Mouse (Mus musculus): ENCODE results near the gene Ppp1r13b. TPM values are rescaled to one million over a fixed set of nuclear protein-coding genes. Genes with fewer than 3 reads are reported as not detected.

The Ppp1r13b gene
- polyA plus RNA-seq, 1 experiment, result 12.6 TPM

DNA sequence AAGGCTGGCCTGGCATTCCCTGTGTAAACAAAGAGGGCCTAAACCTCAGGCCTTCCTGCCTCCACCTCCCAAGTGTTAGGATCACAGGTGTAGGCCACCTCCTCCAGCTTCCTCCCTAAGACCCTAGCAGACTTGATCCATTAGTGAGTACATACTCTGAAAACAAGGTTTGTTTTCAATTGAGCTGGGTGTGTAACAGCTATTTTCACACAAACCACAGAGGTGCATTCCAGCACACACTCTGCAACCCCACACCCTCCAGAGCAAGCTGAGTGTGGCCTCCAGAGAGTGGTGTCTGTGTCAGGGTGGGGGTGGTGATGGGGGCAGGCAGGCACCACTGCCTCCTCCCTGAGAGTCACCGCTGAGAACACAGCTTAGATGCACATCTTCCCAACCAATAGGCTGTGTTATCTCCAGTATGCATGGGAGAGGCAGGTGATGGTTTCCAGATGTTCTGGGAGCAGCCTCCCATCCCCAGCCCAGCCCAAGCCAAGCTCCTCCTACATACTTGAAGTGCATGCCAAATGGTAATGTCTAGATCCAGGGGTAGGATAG, 30.8 kb upstream of the Ppp1r13b start:
- H3K4me1 ChIP-seq (ENCODE audit: control insufficient read depth, insufficient read depth, low read length), result peaks cover 7% of the 10 kb centered on the region
- TF ChIP-seq CTCF (IDR thresholded peaks at IDR 0.05; ENCODE audit: low read depth, low read length), result no peak
- no peak for TF ChIP-seq POLR2A (IDR thresholded peaks at IDR 0.05; ENCODE audit: borderline replicate concordance, low read depth, low read length)
- H3K4me3 ChIP-seq (ENCODE audit: insufficient read depth, low read length), result no peak overlapping the region
- no peak overlapping the region for H3K27ac ChIP-seq (ENCODE audit: insufficient read depth, low read depth, low read length)

DNA sequence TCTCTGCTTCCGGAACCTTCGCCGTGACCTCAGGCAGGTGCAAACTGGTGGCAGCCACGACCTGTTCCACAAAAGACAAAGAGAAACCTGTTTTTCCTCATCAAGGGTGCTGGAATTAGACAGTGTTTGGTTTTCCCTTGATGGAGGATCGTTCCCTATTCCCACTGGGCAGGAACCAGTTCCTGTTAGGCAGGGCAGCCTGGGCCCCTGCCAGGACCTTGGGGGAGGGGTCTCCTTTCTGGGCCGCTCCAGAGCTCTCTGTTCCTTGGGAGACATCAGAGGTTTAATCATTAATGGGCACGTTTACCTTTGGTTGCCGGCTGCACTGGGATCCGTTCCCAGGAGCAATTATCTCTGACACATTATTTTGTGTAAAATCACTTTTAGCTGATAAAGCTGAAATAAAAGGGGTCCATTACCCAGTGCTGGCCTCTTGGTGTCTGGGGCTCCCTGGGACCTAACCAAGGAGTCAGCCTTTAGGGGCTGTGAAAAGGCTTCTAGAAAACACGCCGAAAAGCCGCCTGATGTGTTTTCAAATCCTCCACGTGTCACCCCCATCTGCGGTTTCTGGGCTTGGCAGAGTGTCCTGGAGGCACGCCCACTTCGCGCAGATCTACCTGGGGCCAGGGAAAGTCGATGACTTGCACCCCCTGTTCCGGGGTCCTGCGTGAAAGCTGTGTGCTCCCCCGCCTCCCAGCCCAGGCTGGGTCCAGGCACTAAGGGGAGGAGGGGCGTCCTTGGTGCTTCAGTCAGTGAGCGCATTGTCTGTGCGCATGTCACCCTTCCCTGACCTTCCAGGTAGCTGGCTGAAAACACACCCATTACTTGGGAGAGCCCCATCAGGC, 29.0 kb upstream of the Ppp1r13b start:
- no peak overlapping the region for H3K4me3 ChIP-seq (ENCODE audit: insufficient read depth, low read length)
- TF ChIP-seq CTCF (IDR thresholded peaks at IDR 0.05; ENCODE audit: low read depth, low read length) (no peak), POLR2A (IDR thresholded peaks at IDR 0.05; ENCODE audit: borderline replicate concordance, low read depth, low read length) (no peak)
- peaks cover 20% of the 10 kb centered on the region for H3K4me1 ChIP-seq (ENCODE audit: control insufficient read depth, insufficient read depth, low read length)
- no peak overlapping the region for H3K27ac ChIP-seq (ENCODE audit: insufficient read depth, low read depth, low read length)

GRCm38 (mm10) chr12:111933971-111934370, 26.1 kb upstream of the Ppp1r13b start:
- Histone ChIP-seq H3K4me3 (ENCODE audit: insufficient read depth, low read length) (no peak overlapping the region), H3K27ac (ENCODE audit: insufficient read depth, low read depth, low read length) (no peak overlapping the region), H3K4me1 (ENCODE audit: control insufficient read depth, insufficient read depth, low read length) (peaks cover 36% of the 10 kb centered on the region)
- TF ChIP-seq CTCF (IDR thresholded peaks at IDR 0.05; ENCODE audit: low read depth, low read length) (no peak), POLR2A (IDR thresholded peaks at IDR 0.05; ENCODE audit: borderline replicate concordance, low read depth, low read length) (no peak)

DNA sequence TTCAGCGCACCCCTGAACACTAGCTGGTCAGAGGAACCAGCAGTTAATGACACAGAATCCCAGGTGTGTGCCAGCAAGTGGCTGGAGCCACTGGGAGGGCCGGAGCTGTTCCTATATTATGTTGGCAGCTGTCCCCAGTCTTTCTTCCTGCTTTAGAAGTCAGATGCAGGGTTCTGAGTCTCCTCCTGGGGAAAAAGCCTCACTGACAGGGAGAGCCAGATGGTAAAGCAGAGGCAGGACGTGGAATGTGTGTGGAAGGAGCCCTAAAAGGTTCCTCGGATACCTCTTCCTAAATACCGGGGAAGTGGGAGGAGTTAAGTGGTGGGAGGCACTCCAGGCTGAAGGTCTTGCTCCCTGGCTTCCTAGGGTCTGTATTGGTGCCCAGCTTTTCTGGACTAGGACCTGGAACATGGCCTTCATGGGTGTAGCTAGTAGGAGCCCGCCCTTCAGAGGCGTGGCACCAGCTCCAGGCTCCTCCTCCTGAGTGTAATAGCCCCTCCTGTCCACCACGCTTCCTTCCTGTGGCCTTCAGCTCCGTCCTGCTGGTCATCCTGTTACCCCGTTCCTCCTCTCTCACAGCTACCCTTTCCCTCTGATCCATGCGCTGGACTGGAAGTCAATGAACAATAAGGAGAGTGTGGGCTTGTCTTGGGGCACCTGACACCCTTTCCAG, 25.3 kb upstream of the Ppp1r13b start:
- H3K27ac ChIP-seq (ENCODE audit: insufficient read depth, low read depth, low read length), result no peak overlapping the region
- H3K4me1 ChIP-seq (ENCODE audit: control insufficient read depth, insufficient read depth, low read length), result peaks cover 36% of the 10 kb centered on the region
- TF ChIP-seq CTCF (IDR thresholded peaks at IDR 0.05; ENCODE audit: low read depth, low read length) (no peak), POLR2A (IDR thresholded peaks at IDR 0.05; ENCODE audit: borderline replicate concordance, low read depth, low read length) (no peak)
- H3K4me3 ChIP-seq (ENCODE audit: insufficient read depth, low read length), result no peak overlapping the region

DNA sequence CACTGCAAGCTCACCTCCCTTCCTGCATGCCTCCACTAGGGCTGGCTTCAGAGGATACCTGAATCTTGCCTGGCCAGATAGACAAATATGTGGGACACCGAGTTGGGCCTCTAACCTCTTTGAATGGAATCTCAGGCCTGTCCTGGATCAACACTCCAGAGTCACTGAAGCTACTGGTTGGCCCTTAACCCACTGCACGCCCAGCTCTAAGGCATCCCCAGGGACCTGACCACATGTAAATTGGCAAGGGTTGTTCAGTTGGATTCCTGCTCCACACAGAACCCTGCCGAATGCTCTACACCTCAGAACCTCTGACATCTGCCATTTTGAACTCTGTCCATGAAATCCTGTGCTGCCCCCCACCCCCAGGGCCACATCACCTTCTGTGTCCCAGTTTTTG, 24.6 kb upstream of the Ppp1r13b start:
- no peak overlapping the region for H3K27ac ChIP-seq (ENCODE audit: insufficient read depth, low read depth, low read length)
- H3K4me1 ChIP-seq (ENCODE audit: control insufficient read depth, insufficient read depth, low read length), result peaks cover 36% of the 10 kb centered on the region
- H3K4me3 ChIP-seq (ENCODE audit: insufficient read depth, low read length), result no peak overlapping the region
- no peak for TF ChIP-seq POLR2A (IDR thresholded peaks at IDR 0.05; ENCODE audit: borderline replicate concordance, low read depth, low read length)
- no peak for TF ChIP-seq CTCF (IDR thresholded peaks at IDR 0.05; ENCODE audit: low read depth, low read length)

DNA sequence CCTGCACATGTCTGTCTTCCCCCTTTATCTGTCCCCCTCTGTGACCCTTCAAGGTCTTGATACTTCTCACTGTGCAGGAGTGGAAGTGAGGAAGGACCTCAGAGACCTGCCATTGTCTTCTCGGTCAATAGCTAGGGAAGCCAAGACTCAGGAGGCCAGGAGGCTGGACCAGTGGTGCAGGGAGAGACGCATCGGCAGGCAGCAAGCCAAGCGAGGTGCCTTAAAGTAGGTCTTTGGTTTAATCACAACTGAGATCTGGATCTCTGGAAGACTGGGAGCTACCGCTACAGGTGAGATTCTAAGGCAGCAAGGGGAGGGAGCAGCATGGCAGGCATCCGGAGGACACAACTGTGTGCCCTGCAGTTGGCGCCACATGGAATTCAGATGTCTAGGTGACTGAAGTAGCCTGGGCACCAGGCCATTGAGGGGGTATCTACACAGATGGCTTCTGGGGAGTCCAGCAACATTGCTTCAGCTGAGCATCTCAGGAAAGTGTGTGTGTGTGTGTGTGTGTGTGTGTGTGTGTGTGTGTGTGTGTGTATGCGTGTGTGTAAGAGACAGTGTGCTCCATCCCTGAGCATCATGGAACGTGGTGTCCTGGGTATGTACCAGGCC, 23.6 kb upstream of the Ppp1r13b start:
- H3K4me1 ChIP-seq (ENCODE audit: control insufficient read depth, insufficient read depth, low read length), result peaks cover 40% of the 10 kb centered on the region
- H3K4me3 ChIP-seq (ENCODE audit: insufficient read depth, low read length), result no peak overlapping the region
- TF ChIP-seq CTCF (IDR thresholded peaks at IDR 0.05; ENCODE audit: low read depth, low read length) (no peak), POLR2A (IDR thresholded peaks at IDR 0.05; ENCODE audit: borderline replicate concordance, low read depth, low read length) (no peak)
- peak overlapping the region; percentile 71 for H3K27ac ChIP-seq (ENCODE audit: insufficient read depth, low read depth, low read length)

GRCm38 (mm10) chr12:111928411-111928966, 20.6 kb upstream of the Ppp1r13b start:
- Histone ChIP-seq H3K4me1 (ENCODE audit: control insufficient read depth, insufficient read depth, low read length) (peaks cover 34% of the 10 kb centered on the region), H3K4me3 (ENCODE audit: insufficient read depth, low read length) (no peak overlapping the region), H3K27ac (ENCODE audit: insufficient read depth, low read depth, low read length) (no peak overlapping the region)
- TF ChIP-seq POLR2A (IDR thresholded peaks at IDR 0.05; ENCODE audit: borderline replicate concordance, low read depth, low read length), result no peak
- TF ChIP-seq CTCF (IDR thresholded peaks at IDR 0.05; ENCODE audit: low read depth, low read length), result no peak

DNA sequence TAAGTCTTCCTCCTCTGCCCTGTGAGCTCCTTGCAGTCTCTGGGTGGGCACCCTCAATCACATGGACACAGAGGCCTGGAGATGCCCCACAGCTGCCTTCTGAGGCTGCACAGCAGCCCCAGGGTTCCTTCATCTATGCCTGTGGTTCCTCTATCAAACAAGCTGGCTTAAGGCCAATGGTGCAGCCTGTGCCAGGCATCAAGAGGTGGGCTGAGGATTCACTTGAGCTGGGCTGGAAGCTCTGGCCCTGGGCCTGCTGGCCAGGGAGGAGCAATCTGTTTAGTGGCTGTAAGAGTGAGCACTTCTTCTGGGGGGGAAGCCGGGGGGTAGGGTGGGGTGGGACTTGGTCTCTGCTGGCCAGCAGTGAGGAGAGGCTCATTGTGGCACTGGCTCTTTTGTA, 19.4 kb upstream of the Ppp1r13b start:
- Histone ChIP-seq H3K4me3 (ENCODE audit: insufficient read depth, low read length) (no peak overlapping the region), H3K27ac (ENCODE audit: insufficient read depth, low read depth, low read length) (no peak overlapping the region), H3K4me1 (ENCODE audit: control insufficient read depth, insufficient read depth, low read length) (peaks cover 23% of the 10 kb centered on the region)
- TF ChIP-seq CTCF (IDR thresholded peaks at IDR 0.05; ENCODE audit: low read depth, low read length) (no peak), POLR2A (IDR thresholded peaks at IDR 0.05; ENCODE audit: borderline replicate concordance, low read depth, low read length) (no peak)

GRCm38 (mm10) chr12:111923117-111923516, 15.2 kb upstream of the Ppp1r13b start:
- no peak overlapping the region for H3K27ac ChIP-seq (ENCODE audit: insufficient read depth, low read depth, low read length)
- no peak for TF ChIP-seq CTCF (IDR thresholded peaks at IDR 0.05; ENCODE audit: low read depth, low read length)
- TF ChIP-seq POLR2A (IDR thresholded peaks at IDR 0.05; ENCODE audit: borderline replicate concordance, low read depth, low read length), result no peak
- H3K4me3 ChIP-seq (ENCODE audit: insufficient read depth, low read length), result no peak overlapping the region
- H3K4me1 ChIP-seq (ENCODE audit: control insufficient read depth, insufficient read depth, low read length), result peaks cover 9% of the 10 kb centered on the region
